In genomic region chr10:60808447-60808846, GRCm38 (mm10) we compare ENCODE assay signal across 9 mouse cellular contexts. TPM values are rescaled to one million over a fixed set of nuclear protein-coding genes. Genes with fewer than 3 reads are reported as not detected.
DNase-seq lines count a peak whose midpoint lies in the region; ATAC-seq lines count a peak whose summit lies in the region.
"Had no signal": no experiment of that assay in that cellular context is flagged by ENCODE, and none has a peak within 500 bp of the region (broad histone marks: within the 10 kb centered on the region; RNA-seq: fewer than 3 reads in every experiment).

No protein-coding gene starts in this region.

- DNase-seq in heart, adult 11 months = peak; percentile 93
- DNase-seq in heart, adult 8-10 months (ENCODE audit: low spot score) = no peak
- DNase-seq in lung, adult 18-20 months = no peak
- no peak for DNase-seq in cerebellum, adult 11 months
- no peak for DNase-seq in adrenal gland, postnatal 4 days (ENCODE audit: low spot score in 2 of 2)

- peak; percentile 26; the same call in 1 of the 2 replicates for ATAC-seq in lung, embryonic 16.5 days (ENCODE audit: low read depth)
- peak; percentile 90 for ATAC-seq in granulocyte monocyte progenitor cell, adult 5-6 weeks (replicated peaks; ENCODE audit: poor library complexity, severe bottlenecking)
- ATAC-seq in neural tube, embryonic 13.5 days (ENCODE audit: low read depth) = no peak

- peaks cover 71% of the 10 kb centered on the region for H3K4me1 ChIP-seq in lung, embryonic 16.5 days (replicated peaks; ENCODE audit: control insufficient read depth, insufficient read depth, low read length)
- H3K4me1 ChIP-seq in neural tube, embryonic 13.5 days (replicated peaks) = peaks cover 63% of the 10 kb centered on the region

- H3K9me3 ChIP-seq in lung, embryonic 16.5 days (ENCODE audit: control insufficient read depth, low read length) = no peaks in the 10 kb centered on the region
- H3K9me3 ChIP-seq in neural tube, embryonic 13.5 days = no peaks in the 10 kb centered on the region

- H3K4me3 ChIP-seq in lung, embryonic 16.5 days (ENCODE audit: low read length) = no peak overlapping the region
- no peak overlapping the region for H3K4me3 ChIP-seq in neural tube, embryonic 13.5 days

- no peaks in the 10 kb centered on the region for H3K27me3 ChIP-seq in lung, embryonic 16.5 days (ENCODE audit: control insufficient read depth, insufficient read depth, low read depth, low read length)
- peaks cover 37% of the 10 kb centered on the region for H3K27me3 ChIP-seq in neural tube, embryonic 13.5 days

- peak overlapping the region; percentile 87 for H3K27ac ChIP-seq in lung, embryonic 16.5 days (ENCODE audit: low read length)
- peak overlapping the region; percentile 29; the same call in 1 of the 2 replicates for H3K27ac ChIP-seq in neural tube, embryonic 13.5 days (replicated peaks)
- H3K27ac ChIP-seq: macrophage had no signal

- H3K4me2 ChIP-seq in lung, embryonic 16.5 days (ENCODE audit: low read depth, low read length) = peak overlapping the region; percentile 12; the same call in 1 of the 2 replicates
- H3K4me2 ChIP-seq in neural tube, embryonic 13.5 days = no peak overlapping the region

- H3K9ac ChIP-seq in lung, embryonic 16.5 days (ENCODE audit: low read length) = no peak overlapping the region
- no peak overlapping the region for H3K9ac ChIP-seq in neural tube, embryonic 13.5 days

- H3K36me3 ChIP-seq in lung, embryonic 16.5 days (ENCODE audit: control insufficient read depth, insufficient read depth, low read length) = no peaks in the 10 kb centered on the region
- H3K36me3 ChIP-seq in neural tube, embryonic 13.5 days = no peaks in the 10 kb centered on the region

- 40% methylated on average over 6 of the region's 6 CpGs for WGBS in lung, embryonic 16.5 days
- WGBS in neural tube, embryonic 13.5 days = 83% methylated on average over 6 of the region's 6 CpGs

RNA-seq across cellular contexts. Expression of gene Unc5b, which starts 22.9 kb away (rescaled TPM):
- total RNA-seq in heart, adult 8-10 months (2022) = 10 to 100 TPM in 3 of 4 experiments, 1 to 10 TPM in 1; 9.6 to 14.5 (median 12.0) TPM
- 6.7 and 7.3 TPM in 2 replicates for polyA plus RNA-seq in lung, embryonic 16.5 days (2015; fragmentation: Nextera tagmentation; extraction: Ambion mirVana)
- total RNA-seq in granulocyte monocyte progenitor cell, adult 5-6 weeks (2014; fragmentation: Nextera tagmentation) = not detected in 2 replicates
- total RNA-seq in granulocyte monocyte progenitor cell, adult 5-6 weeks (2017) = not detected in 2 replicates
- polyA plus RNA-seq in neural tube, embryonic 13.5 days (2015; fragmentation: Nextera tagmentation; extraction: Ambion mirVana) = 2.6 and 2.9 TPM in 2 replicates
- 10 to 100 TPM; 13.3 to 17.6 TPM for total RNA-seq in adrenal gland, postnatal 4 days (2021)

RNA-seq across cellular contexts. Expression of gene Slc29a3, which starts 55.9 kb away (rescaled TPM):
- 1 to 10 TPM; 3.5 to 4.9 (median 3.8) TPM for total RNA-seq in heart, adult 8-10 months (2022)
- polyA plus RNA-seq in lung, embryonic 16.5 days (2015; fragmentation: Nextera tagmentation; extraction: Ambion mirVana) = 8.9 and 10.2 TPM in 2 replicates
- 42.0 and 51.0 TPM in 2 replicates for total RNA-seq in granulocyte monocyte progenitor cell, adult 5-6 weeks (2014; fragmentation: Nextera tagmentation)
- total RNA-seq in granulocyte monocyte progenitor cell, adult 5-6 weeks (2017) = 12.5 and 15.2 TPM in 2 replicates
- polyA plus RNA-seq in neural tube, embryonic 13.5 days (2015; fragmentation: Nextera tagmentation; extraction: Ambion mirVana) = 11.8 and 12.9 TPM in 2 replicates
- total RNA-seq in adrenal gland, postnatal 4 days (2021) = 10 to 100 TPM; 26.7 to 32.3 TPM

Comparison
In these comparisons a context has a peak if more than half of its experiments do, and no peak if none do; other contexts are left out.
1. RNA of gene Unc5b, which starts 22.9 kb away (total RNA-seq): 13.3 to 17.6 TPM in adrenal gland, postnatal 4 days and 9.6 to 14.5 TPM in heart, adult 8-10 months; not detected in granulocyte monocyte progenitor cell, adult 5-6 weeks; every median in the first group is over 10 times any median in the second.